Mouse (Mus musculus) heart, postnatal 25 days (tissue): ENCODE measurements at regions not wholly inside any gene's neighbourhood (a gene's known extent, or its start where the extent isn't known, plus 50 kb on each side); places are given as distances from the start of the nearest gene placed in this dataset.

ENCODE experiments used
- DNase-seq: peaks from one replicate; pipeline ENCODE4 v3.0.0; 2022; ENCODE audit warnings: low spot score
- intact Hi-C: fragments of 180-260 bp; cut with DNase I; formaldehyde crosslinking; loops from one replicate; pipeline ENCODE4 v1.15.1; 2025

DNA sequence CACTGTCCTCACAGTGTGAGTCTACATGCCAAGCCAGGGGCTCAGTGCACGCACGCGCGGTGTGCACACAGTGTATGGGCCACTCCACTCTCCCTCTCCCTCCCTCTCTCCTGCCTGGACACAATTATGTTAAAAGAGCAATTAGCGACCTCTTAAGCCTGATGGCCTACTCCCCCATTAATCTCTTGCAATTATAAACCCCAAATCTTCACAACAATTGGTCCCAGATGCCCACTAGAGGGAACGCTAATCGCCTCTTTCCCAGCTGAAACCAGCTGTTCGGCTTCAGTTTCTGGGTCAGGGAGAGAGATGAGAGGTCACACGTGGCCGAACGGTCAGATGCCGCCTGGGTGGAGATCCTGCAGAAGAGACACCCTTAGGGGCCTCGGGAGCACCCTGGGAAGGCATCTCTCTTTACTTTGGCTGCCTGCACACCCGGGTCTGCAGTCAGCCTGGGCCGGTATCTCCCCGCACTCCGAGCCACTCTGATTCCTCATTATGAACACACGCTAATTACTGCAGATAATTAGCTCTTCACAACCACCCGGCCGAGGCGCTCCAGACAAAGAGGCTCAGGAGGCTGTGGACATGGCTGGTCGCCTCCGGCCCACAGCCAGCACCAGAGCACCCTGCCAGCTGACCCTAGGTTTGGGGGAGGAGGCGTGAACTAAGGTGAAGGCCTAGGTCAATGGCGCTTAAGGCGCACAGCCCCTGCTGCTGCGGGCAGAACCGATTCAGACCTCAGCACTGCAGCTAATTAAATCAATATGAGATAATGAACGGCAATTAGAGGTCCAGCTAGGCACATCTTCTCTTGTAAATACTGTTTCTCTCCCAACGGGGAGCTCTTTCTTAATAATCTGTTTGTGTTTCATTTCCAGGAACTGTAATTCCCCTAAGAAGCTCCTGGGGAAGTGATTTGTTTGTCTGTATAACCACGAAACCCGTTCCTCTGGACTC lies 250.3 kb downstream of the Cryba4 start:
- intact Hi-C loops = no loop called here
- no peak for DNase-seq

GRCm38 (mm10) chr5:112002856-112003660 lies 249.3 kb downstream of the Cryba4 start:
- no peak for DNase-seq
- intact Hi-C loops = no loop called here

DNA sequence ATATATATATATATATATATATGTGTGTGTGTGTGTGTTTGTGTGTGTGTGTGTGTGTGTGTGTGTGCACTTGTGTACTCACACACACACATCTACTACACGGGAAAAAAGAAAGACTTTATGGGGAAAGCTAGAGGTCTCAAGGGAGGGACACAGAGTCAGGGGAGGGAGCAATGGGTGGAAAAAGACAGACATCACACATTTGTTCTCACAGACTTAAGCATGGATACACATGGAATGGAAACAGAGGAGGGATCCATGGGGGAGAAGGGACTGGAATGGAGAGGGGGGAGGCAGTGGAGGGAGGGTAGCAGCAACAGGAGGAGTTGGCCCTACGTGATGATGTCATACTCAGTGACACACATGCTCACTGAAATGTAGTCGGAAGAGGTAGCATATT lies 248.3 kb downstream of the Cryba4 start:
- intact Hi-C loops = no loop called here
- no peak for DNase-seq

DNA sequence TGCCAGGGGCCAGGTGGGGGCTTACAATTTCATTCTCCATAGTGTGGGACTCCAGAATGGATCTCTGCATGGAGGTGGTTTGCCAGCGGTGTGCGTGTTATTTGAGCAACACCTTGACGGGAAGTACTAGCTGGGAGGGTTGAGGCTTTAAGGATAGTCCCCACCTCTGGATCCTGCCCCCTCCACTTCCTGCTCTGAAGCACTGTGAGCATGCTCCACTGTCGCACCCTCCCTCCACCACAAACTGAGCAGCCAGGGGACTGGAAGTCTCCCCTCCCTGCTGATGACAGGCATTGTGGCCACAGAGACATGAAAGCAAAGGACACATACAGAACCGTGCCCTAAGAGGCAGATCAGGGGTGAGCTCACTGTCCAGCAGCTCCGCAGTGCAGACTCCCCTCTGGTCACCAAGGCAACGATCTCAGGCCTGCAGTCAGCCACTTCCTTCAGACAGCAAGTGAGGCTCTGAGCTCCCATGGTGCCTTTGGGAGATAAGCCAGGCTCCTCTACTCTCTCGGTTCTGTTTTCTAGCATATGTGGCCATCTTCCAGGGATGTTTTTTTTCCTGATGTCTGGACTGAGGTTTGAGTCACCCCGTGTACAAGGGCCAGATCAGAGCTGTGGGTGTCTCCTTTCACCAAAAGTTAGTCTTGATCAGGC lies 239.7 kb downstream of the Cryba4 start:
- DNase-seq = peak; percentile 35
- intact Hi-C loops = no loop called here

DNA sequence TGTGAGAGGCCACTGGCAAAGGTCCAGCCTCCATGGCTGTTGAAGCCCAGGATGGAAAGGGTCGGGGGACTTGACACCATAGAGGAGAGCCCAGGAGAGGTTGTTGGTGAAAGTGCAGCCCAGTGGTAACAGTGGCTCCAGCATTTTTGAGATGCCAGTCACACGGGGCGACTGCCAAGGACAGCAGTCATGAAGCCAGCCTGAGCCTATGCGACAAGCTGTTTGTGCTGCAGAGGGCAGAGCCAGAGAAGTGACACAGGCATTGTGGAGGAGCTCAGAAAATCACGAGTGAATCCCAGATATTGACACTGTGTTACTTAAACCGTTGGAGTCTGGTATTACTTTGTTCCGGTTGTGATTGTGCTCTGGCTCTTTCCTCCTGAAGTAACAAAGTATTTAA lies 233.4 kb downstream of the Cryba4 start:
- intact Hi-C loops = no loop called here

GRCm38 (mm10) chr5:112020882-112021281 lies 231.4 kb downstream of the Cryba4 start:
- intact Hi-C loops = no loop called here
- peak; percentile 70 for DNase-seq

More for the DNA sequence above, 233.4 kb downstream of the Cryba4 start:
- peak; percentile 41 for DNase-seq

GRCm38 (mm10) chr5:112029955-112030354 lies 222.4 kb downstream of the Cryba4 start:
- intact Hi-C loops = no loop called here
- DNase-seq = no peak

DNA sequence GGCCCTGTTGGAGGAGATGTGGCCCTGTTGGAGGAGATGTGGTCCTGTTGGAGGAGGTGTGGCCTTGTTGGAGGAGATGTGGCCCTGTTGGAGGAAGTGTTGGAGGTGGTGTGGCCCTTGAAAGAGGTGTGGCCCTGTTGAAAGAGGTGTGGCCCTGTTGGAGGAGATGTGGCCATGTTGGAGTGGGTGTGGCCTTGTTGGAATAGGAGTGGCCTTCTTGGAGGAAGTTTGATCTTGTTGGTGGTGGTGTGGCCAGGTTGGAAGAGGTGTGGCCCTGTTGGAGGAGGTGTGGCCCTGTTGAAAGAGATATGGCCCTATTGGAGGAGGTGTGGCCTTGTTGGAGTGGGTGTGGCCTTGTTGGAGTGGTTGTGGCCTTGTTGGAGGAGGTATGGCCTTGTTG lies 220.3 kb downstream of the Cryba4 start:
- intact Hi-C loops = no loop called here
- DNase-seq = no peak

DNA sequence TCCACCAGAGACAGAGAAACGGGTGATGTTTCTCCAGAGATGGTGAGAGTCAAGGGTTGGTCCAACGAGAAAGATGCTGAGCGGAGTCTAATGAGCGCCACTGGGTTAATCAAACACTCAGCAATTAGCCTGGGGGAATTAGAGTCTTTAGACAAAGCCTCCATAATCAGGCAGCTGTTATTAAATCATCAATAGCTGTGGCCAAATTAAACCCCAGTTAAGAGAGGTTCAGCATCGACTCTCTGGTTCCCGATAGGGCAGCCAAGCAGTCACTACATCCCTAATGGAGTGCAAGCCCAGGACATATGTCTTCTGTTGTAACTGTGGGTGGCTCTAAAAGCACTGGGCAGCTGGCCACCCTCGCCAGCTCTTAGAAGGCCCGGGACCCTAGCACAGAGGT lies 216.9 kb downstream of the Cryba4 start:
- no peak for DNase-seq
- intact Hi-C loops = no loop called here

DNA sequence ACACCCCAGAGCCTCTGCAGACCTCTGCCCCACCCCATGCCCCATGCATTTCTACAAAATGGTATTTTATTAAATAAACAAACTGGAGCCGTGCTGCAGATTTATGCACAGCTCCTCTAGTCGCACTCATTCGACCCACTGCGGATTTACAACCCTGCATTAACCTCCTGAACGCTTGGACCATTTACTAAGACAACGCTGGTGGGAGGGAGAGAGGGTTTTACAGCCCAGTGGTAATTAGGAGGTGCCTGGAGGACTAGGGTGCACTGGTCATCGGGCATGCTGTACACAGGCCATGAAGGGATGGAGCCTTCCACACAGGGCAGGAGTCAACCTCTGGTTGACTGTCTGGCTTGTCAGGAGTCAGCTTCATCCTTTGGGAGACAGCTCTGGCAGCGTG lies 215.2 kb downstream of the Cryba4 start:
- no peak for DNase-seq
- intact Hi-C loops = no loop called here

DNA sequence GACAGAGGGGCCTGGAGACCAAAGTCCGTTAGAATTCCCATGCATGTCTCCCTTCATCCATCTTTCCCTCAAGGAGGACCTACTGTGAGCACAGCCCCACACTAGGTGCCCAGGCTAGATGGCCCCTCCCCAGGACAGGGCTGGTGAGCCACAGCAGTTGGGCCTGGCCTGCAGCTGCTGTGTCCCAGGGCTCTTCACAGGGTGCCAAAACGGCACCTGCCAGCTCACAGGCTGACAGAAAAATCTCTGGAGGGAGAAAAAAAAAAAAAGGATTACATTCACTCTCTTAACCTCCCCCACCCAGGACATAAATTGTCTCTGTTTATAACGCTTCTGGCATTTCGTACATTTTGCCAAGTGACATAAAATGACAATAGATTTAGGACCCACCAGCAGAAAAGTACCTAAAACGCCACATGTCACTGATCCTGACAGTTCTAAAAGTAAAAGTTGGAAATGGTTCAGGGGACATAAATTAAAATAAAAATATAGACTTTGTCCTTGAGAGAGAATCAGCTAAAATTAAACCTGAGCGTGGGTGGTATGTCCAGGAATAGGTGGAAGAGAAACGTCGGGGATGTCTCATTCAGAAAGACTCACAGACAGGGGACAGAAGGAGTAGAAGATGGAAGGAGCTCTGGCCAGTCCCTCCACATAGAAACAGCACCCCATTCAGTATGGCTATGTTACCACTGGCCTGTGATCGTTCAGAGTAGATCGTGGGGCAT lies 212.5 kb downstream of the Cryba4 start:
- intact Hi-C loops = no loop called here
- no peak for DNase-seq

DNA sequence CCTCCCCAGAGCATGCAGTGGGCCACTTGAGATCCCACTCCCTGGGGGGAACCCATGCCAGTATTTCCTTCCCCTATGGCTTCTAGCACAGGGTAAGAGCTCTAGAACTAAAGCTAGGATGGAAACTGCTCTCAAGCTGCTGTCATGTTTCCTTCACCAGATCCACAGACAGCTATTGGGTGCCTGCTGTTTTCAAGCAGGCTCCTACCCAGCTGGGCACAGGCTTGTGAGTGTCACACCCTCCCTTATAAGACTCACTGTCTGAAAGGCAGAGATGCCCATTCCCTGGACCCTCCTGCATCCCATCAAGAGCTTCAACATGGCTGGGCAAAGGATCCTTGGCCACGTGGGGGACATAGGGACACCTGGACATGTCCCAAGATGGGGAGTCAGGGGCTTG lies 211.6 kb downstream of the Cryba4 start:
- intact Hi-C loops = no loop called here
- no peak for DNase-seq

DNA sequence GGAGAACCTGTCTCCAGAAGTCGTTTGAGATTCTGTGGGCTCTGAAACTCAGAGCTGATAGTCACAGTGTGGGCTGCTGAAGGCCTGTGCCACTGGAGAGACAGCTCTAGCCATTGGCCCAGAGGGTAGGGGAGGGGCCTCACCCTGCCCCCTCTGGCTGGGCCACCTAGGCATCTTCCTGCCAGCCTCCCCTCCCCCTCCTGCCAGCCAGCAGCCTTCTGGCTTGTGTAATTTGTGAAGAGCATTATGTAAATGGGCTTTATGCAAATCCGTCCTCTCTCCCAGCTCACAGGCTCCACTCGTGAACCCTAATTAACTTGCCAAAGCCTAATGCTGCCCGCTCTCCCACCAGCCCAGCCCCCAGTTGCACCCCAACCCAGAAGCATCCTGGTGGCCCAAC lies 211.0 kb downstream of the Cryba4 start:
- intact Hi-C loops = no loop called here
- DNase-seq = no peak

GRCm38 (mm10) chr5:112042236-112042635 lies 210.1 kb downstream of the Cryba4 start:
- DNase-seq = no peak

GRCm38 (mm10) chr5:112050046-112050782 lies 202.1 kb downstream of the Cryba4 start:
- no peak for DNase-seq
- intact Hi-C loops = no loop called here

More at GRCm38 (mm10) chr5:112042236-112042635, 210.1 kb downstream of the Cryba4 start:
- intact Hi-C loops = no loop called here

- no peak for DNase-seq
- intact Hi-C loops = no loop called here
Observed at GRCm38 (mm10) chr5:112050906-112051305, 201.4 kb downstream of the Cryba4 start.

- no peak for DNase-seq
- intact Hi-C loops = no loop called here
Observed at GRCm38 (mm10) chr5:112051786-112052185, 200.5 kb downstream of the Cryba4 start.

DNA sequence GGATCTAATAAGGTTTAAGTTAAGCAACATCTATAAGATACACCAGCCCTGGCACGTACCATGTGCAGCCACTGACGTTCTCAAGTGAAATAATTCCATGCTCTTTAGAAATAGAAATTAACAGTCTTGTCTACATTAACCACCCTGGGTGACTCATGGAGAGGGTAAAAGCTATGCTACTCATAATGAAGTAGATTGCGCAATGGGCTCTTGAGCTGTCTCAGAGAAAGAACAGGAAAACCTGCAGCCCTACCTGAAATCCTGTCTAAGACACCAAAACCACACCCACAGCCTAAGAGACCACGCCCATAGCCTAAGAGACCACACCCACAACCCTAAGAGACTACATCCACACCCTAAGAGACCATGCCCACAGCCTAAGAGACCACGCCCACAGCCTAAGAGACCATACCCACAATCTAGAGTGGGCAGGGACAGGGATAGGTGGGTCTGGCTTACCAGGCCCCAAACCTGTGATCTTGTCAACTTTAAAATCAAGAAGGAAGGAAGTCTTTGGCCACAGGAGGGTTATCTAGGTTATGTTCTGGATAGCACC lies 198.6 kb downstream of the Cryba4 start:
- intact Hi-C loops = no loop called here
- DNase-seq = no peak

DNA sequence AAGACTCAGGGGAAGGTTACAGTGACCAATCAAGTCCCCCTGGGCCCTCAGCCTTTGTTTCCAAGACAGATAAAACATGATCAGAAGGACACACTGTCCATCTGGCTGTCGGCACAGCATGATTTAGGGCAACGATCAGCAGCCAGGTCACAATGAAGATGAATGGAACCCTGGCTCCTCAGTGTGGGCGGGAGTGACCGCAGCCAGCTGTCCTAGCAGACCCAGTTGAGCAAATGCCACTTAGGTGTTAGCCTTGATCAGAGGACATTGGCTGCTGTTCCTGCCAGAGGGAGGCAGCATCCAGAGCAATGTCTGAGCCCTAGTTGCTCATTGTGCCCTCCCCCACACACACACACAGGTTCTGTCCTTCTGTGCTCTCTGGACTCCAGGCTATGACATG lies 197.3 kb downstream of the Cryba4 start:
- intact Hi-C loops = no loop called here

More for the DNA sequence above, 197.3 kb downstream of the Cryba4 start:
- DNase-seq = no peak
